Mouse (Mus musculus) liver, embryonic 16.5 days (tissue): ENCODE data around the gene Txnrd2. TPM values are rescaled to one million over a fixed set of nuclear protein-coding genes. Genes with fewer than 3 reads are reported as not detected.

Experiments used
- ATAC-seq: fragments of 200-750 bp; cut with Nextera tagmentation; 2 replicates; pipeline ENCODE4 v1.8.0; 2017; ENCODE audit warnings: low read depth, mild to moderate bottlenecking, moderate number of reproducible peaks, moderate library complexity
- H3K27ac ChIP-seq: fragments of 300-500 bp; sonication (generic); 2 replicates; pipeline ENCODE4 v1.5.1; 2014; ENCODE audit warnings: mild to moderate bottlenecking, low read length
- H3K27me3 ChIP-seq: fragments of 300-500 bp; sonication (generic); 2 replicates; pipeline ENCODE4 v1.6.1; 2014; ENCODE audit warnings: low read depth, low read length, mixed read lengths; ENCODE audit not compliant: control insufficient read depth, insufficient read depth
- H3K36me3 ChIP-seq: fragments of 300-500 bp; sonication (generic); 2 replicates; pipeline ENCODE4 v1.6.1; 2014; ENCODE audit warnings: mild to moderate bottlenecking; ENCODE audit not compliant: control insufficient read depth, insufficient read depth
- H3K4me1 ChIP-seq: fragments of 300-500 bp; sonication (generic); 2 replicates; pipeline ENCODE4 v1.6.1; 2014; ENCODE audit warnings: low read depth, low read length, mixed read lengths; ENCODE audit not compliant: control insufficient read depth
- H3K4me2 ChIP-seq: fragments of 300-500 bp; sonication (generic); 2 replicates; pipeline ENCODE4 v1.6.1; 2014; ENCODE audit warnings: low read depth, low read length, mixed read lengths
- H3K4me3 ChIP-seq: fragments of 300-500 bp; sonication (generic); 2 replicates; pipeline ENCODE4 v1.5.1; 2014; ENCODE audit warnings: low read depth, mild to moderate bottlenecking, low read length
- H3K9ac ChIP-seq: fragments of 300-500 bp; sonication (generic); 2 replicates; pipeline ENCODE4 v1.6.1; 2014; ENCODE audit warnings: low read depth, low read length
- H3K9me3 ChIP-seq: fragments of 300-500 bp; sonication (generic); replicated peaks from 2 replicates; pipeline ENCODE4 v1.6.1; 2016; ENCODE audit warnings: low read length; ENCODE audit not compliant: control insufficient read depth
- WGBS: fragments of 180-500 bp; shearing (Covaris S2); extraction: QIAGEN DNeasy Blood & Tissue Kit; methylation state at CpG from one replicate; pipeline ENCODE4 v1.1.7; 2014; ENCODE audit not compliant: insufficient replicate concordance; 5-methylcytosine and 5-hydroxymethylcytosine counted together
- polyA plus RNA-seq: library from polyadenylated mRNA; unstranded; fragments of >200 nt; fragmentation: Nextera tagmentation; extraction: Ambion mirVana; gene quantifications from 2 replicates; pipeline ENCODE4 v1.2.1, GENCODE M21; 2015

Txnrd2 gene
- polyA plus RNA-seq, 1 experiment from 2014 or later: 98.3 TPM

- Histone ChIP-seq H3K9me3 (no peaks in the 10 kb centered on the region), H3K36me3 (peaks cover 62% of the 10 kb centered on the region), H3K4me3 (no peak overlapping the region), H3K27me3 (no peaks in the 10 kb centered on the region), H3K27ac (no peak overlapping the region), H3K9ac (no peak overlapping the region), H3K4me1 (no peaks in the 10 kb centered on the region), H3K4me2 (no peak overlapping the region)
- 81% methylated on average over 6 of the region's 6 CpGs for WGBS
- no peak for ATAC-seq
These were observed 51.8 kb downstream of the Txnrd2 start for GRCm38 (mm10) chr16:18477996-18478395.

- 77% methylated on average over 7 of the region's 7 CpGs for WGBS
- no peak for ATAC-seq
These were observed 53.5 kb downstream of the Txnrd2 start for GRCm38 (mm10) chr16:18479667-18480066.

GRCm38 (mm10) chr16:18480933-18481485, 54.8 kb downstream of the Txnrd2 start:
- WGBS: 73% methylated on average over 4 of the region's 4 CpGs
- no peak overlapping the region for H3K9ac ChIP-seq
- H3K27me3 ChIP-seq: no peaks in the 10 kb centered on the region
- no peak overlapping the region for H3K4me3 ChIP-seq
- H3K9me3 ChIP-seq: no peaks in the 10 kb centered on the region
- ATAC-seq: no peak
- H3K36me3 ChIP-seq: peaks cover 39% of the 10 kb centered on the region
- no peak overlapping the region for H3K4me2 ChIP-seq
- H3K27ac ChIP-seq: no peak overlapping the region
- H3K4me1 ChIP-seq: no peaks in the 10 kb centered on the region

More at GRCm38 (mm10) chr16:18479667-18480066, 53.5 kb downstream of the Txnrd2 start:
- no peaks in the 10 kb centered on the region for H3K9me3 ChIP-seq
- no peak overlapping the region for H3K4me2 ChIP-seq
- no peak overlapping the region for H3K4me3 ChIP-seq
- H3K27ac ChIP-seq: no peak overlapping the region
- H3K36me3 ChIP-seq: peaks cover 50% of the 10 kb centered on the region
- H3K4me1 ChIP-seq: no peaks in the 10 kb centered on the region
- H3K27me3 ChIP-seq: no peaks in the 10 kb centered on the region
- H3K9ac ChIP-seq: no peak overlapping the region

GRCm38 (mm10) chr16:18482431-18482830, 56.2 kb downstream of the Txnrd2 start:
- WGBS: 77% methylated on average over 3 of the region's 3 CpGs
- H3K9ac ChIP-seq: no peak overlapping the region
- no peaks in the 10 kb centered on the region for H3K27me3 ChIP-seq
- H3K9me3 ChIP-seq: no peaks in the 10 kb centered on the region
- H3K27ac ChIP-seq: no peak overlapping the region
- no peaks in the 10 kb centered on the region for H3K4me1 ChIP-seq
- H3K4me3 ChIP-seq: no peak overlapping the region
- peaks cover 27% of the 10 kb centered on the region for H3K36me3 ChIP-seq
- H3K4me2 ChIP-seq: no peak overlapping the region
- ATAC-seq: no peak

- no peak for ATAC-seq
- Histone ChIP-seq H3K27me3 (no peaks in the 10 kb centered on the region), H3K27ac (no peak overlapping the region), H3K4me2 (no peak overlapping the region), H3K9me3 (no peaks in the 10 kb centered on the region), H3K36me3 (peaks cover 13% of the 10 kb centered on the region), H3K4me3 (no peak overlapping the region), H3K4me1 (no peaks in the 10 kb centered on the region), H3K9ac (no peak overlapping the region)
- WGBS: 66% methylated on average over 5 of the region's 5 CpGs
These were observed 57.7 kb downstream of the Txnrd2 start for GRCm38 (mm10) chr16:18483839-18484238.

- WGBS: 63% methylated on average over 4 of the region's 4 CpGs
- ATAC-seq: no peak
- Histone ChIP-seq H3K4me3 (no peak overlapping the region), H3K4me2 (no peak overlapping the region), H3K9me3 (no peaks in the 10 kb centered on the region), H3K9ac (no peak overlapping the region), H3K27ac (no peak overlapping the region), H3K27me3 (no peaks in the 10 kb centered on the region), H3K4me1 (no peaks in the 10 kb centered on the region), H3K36me3 (peaks cover 10% of the 10 kb centered on the region)
These were observed 58.2 kb downstream of the Txnrd2 start for GRCm38 (mm10) chr16:18484386-18484785.

GRCm38 (mm10) chr16:18484794-18485435, 58.7 kb downstream of the Txnrd2 start:
- Histone ChIP-seq H3K9me3 (no peaks in the 10 kb centered on the region), H3K27me3 (no peaks in the 10 kb centered on the region), H3K4me3 (no peak overlapping the region), H3K4me1 (no peaks in the 10 kb centered on the region), H3K9ac (no peak overlapping the region), H3K27ac (no peak overlapping the region), H3K4me2 (no peak overlapping the region), H3K36me3 (peaks cover 10% of the 10 kb centered on the region)
- WGBS: 78% methylated on average over 5 of the region's 5 CpGs
- ATAC-seq: no peak

GRCm38 (mm10) chr16:18486126-18486525, 59.9 kb downstream of the Txnrd2 start:
- WGBS: 93% methylated on average over 2 of the region's 2 CpGs
- Histone ChIP-seq H3K4me1 (no peaks in the 10 kb centered on the region), H3K27me3 (no peaks in the 10 kb centered on the region), H3K4me2 (no peak overlapping the region), H3K9ac (no peak overlapping the region), H3K4me3 (no peak overlapping the region), H3K27ac (no peak overlapping the region), H3K9me3 (no peaks in the 10 kb centered on the region), H3K36me3 (no peaks in the 10 kb centered on the region)
- no peak for ATAC-seq

GRCm38 (mm10) chr16:18490281-18490680, 64.1 kb downstream of the Txnrd2 start:
- Histone ChIP-seq H3K27ac (no peak overlapping the region), H3K36me3 (no peaks in the 10 kb centered on the region), H3K4me2 (no peak overlapping the region), H3K4me3 (no peak overlapping the region), H3K27me3 (no peaks in the 10 kb centered on the region), H3K9me3 (no peaks in the 10 kb centered on the region), H3K4me1 (no peaks in the 10 kb centered on the region), H3K9ac (no peak overlapping the region)
- 95% methylated on average over 3 of the region's 3 CpGs for WGBS
- no peak for ATAC-seq
